Mouse (Mus musculus) hematopoietic stem cell, adult 5-6 weeks (primary cell): Measurements from ENCODE around the gene Krtap1-5. TPM values are rescaled to one million over a fixed set of nuclear protein-coding genes. Genes with fewer than 3 reads are reported as not detected.
"Not testable (repeated sequence)": the region's sequence is repeated elsewhere in the genome, so short reads cannot be mapped to it uniquely, and the experiment has no call there.

Experiments
- ATAC-seq, 2 experiments: fragments of 125-278 bp in 1 of 2; replicated peaks in 1 of 2; 2 replicates each; pipeline ENCODE4 v1.8.0; 2016 to 2017; ENCODE audit warnings: inconsistent platforms in 2 of 2, mild to moderate bottlenecking in 2 of 2, moderate number of reproducible peaks in 2 of 2, low read depth in 1 of 2, moderate TSS enrichment in 1 of 2; ENCODE audit not compliant: low FRiP score in 2 of 2, poor library complexity in 2 of 2, severe bottlenecking in 2 of 2, insufficient read depth in 1 of 2, low TSS enrichment in 1 of 2
- total RNA-seq: library from RNA; stranded (forward); fragments of 172-1452, 232-1000 nt; gene quantifications from 2 replicates; pipeline ENCODE4 v1.2.3, GENCODE M21; 2017

Krtap1-5 gene
- total RNA-seq = not detected in 2 replicates

DNA sequence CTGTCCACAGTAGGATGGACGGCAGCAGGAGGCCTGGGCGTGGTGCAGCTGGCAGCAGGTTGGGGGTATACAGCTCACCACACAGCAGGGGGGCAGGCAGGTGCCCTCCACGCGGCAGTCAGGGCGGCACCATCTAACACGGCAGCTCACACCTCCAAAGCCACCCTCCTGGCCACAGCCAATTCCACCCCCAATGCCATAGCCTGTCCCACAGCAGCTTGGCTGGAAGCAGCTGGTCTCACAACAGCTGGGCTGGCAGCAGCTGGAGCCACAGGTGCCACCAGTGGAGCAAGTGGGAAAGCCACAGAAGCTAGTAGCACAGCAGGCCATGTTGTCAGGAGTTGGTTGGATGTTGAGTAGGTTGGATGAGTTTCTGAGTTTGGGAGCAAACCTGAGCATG, at the start of gene Krtap1-5:
TSS of gene Krtap1-5 (minus strand) at position 381 of the 400 bp plus-strand sequence.
- ATAC-seq = no peak

DNA sequence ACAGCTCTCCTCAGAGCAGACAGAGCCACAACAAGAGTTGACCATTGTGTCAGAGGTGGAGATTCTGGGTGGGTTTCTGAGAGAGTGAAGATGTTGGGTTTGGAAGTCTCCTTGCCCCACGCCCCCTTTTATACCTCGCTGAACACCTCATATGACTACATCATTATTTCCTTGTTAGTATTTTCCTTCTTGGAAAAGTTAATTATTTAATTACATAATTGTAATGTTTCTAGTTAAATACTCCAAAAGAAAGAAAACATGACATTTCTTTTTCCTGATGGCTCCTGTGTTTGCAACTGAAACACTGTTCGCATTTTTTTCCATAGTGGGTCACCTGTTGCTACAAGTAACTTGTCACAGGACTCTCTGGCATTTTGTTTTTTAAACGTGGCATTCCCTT, 47.3 kb upstream of the Krtap1-5 start, which contains the start of gene Krtap4-1:
TSS of gene Krtap4-1 (minus strand) at position 101 of the 400 bp plus-strand sequence.
- ATAC-seq = no peak

DNA sequence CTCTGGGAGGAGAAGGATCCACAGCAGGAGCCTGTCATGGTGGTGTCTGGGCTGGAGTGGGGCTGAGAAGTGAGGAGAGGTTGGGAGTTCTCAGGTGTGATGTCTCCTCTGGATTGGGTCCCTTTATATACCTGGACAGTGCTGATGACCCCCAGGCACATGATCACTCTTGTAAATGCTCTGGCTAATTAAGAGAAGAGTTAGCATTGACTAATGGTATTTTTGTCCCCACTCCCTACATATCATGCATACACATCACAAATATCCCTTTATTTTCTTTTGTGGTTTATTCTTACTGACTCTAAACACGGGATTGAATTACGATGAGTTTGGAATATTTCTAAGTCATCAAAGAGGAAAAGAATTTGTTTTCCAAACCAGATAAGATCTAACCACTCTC, 39.5 kb upstream of the Krtap1-5 start, which contains the start of gene Gm11562:
TSS of gene Gm11562 (minus strand) at position 101 of the 400 bp plus-strand sequence.
- ATAC-seq = no peak

DNA sequence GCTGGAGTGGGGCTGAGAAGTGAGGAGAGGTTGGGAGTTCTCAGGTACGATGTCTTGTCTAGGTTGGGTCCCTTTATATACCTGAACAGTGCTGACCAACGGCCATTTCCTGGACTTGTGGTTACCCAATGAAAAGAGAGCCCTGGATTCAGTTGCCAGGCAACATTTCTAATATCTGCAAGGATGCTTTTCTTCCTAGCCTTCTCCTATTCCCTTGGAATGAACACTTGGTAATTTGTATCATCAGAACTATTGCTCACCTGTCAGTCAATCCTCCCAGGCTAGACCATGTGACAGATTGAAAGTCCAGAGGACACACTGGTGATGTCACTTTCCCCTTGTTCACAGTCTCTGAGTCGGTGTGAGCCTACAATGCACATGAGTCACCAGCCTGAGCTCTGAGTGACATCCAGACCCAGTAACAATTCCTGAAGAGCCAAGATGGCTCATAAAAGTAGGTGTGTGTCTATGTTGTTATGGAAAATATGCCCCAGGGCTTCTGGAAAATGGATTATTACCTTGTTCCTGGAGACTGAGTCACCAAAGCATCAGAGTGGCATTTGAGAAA, 34.1 kb upstream of the Krtap1-5 start, which contains the start of gene Krtap2-4:
TSS of gene Krtap2-4 (minus strand) at position 51 of the 568 bp plus-strand sequence.
- no peak for ATAC-seq

DNA sequence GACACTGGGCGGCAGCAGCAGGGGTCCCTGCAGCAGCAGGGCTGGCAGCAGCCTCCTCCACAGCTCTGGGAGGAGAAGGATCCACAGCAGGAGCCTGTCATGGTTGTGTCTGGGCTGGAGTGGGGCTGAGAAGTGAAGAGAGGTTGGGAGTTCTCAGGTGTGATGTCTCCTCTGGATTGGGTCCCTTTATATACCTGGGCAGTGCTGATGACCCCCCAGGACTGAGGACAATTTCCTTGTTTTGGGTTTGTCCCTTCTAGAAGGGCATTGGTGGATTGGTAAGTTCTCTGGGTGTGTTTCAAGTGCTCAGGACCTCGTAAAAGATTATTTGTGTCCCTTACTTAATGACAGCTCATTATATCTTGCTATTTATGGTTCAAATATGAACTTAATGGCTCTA, 29.3 kb upstream of the Krtap1-5 start, which contains the start of gene Gm11937:
TSS of gene Gm11937 (minus strand) at position 101 of the 400 bp plus-strand sequence.
- ATAC-seq = not testable (repeated sequence)

DNA sequence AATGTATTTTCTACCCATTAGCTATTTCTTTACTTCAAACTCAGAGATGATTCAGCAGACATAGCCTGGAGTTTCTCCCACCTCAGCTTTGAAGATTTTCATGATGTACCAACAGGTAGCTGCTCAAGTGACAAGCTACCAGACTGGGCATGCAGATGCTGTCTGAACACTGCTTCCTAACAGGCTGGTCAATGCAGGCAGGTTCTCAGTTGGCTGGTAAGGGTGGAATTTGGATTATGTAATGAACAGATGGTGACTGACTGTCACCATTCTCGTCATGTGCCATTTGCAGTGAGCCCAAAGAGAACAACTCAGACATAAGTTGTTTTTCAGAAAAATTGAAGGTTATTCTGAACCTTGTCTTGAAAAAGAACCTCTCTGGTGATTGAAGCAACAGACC, 28.3 kb upstream of the Krtap1-5 start:
- ATAC-seq = no peak

DNA sequence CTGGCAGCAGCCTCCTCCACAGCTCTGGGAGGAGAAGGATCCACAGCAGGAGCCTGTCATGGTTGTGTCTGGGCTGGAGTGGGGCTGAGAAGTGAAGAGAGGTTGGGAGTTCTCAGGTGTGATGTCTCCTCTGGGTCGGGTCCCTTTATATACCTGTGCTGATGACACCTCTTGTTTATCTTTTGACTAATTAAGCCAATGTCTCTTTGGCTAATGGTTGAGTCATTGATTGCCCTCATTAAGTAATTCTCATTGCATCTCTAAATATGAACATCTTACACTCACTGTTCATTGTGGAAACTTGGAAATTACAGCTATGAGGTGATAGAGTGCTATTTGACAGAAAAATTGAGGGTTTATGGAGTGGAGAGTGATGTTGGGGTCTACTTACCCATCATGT, 22.4 kb upstream of the Krtap1-5 start, which contains the start of gene Gm11938:
TSS of gene Gm11938 (minus strand) at position 101 of the 400 bp plus-strand sequence.
- not testable (repeated sequence) for ATAC-seq

DNA sequence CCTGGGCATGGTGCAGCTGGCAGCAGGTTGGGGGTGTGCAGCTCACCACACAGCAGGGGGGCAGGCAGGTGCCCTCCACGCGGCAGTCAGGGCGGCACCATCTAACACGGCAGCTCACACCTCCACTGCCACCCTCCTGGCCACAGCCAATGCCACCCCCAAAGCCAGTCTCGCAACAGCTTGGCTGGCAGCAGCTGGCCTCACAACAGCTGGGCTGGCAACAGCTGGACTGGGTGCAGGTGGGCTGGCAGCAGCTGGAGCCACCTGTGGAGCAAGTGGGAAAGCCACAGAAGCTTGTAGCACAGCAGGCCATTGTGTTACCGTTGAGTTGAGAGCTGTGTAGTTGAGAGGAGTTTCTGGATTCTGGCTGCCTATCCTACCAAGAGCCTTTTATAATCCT, 16.9 kb upstream of the Krtap1-5 start, which contains the start of gene Krtap9-3:
TSS of gene Krtap9-3 (minus strand) at position 364 of the 400 bp plus-strand sequence.
- not testable (repeated sequence) for ATAC-seq

DNA sequence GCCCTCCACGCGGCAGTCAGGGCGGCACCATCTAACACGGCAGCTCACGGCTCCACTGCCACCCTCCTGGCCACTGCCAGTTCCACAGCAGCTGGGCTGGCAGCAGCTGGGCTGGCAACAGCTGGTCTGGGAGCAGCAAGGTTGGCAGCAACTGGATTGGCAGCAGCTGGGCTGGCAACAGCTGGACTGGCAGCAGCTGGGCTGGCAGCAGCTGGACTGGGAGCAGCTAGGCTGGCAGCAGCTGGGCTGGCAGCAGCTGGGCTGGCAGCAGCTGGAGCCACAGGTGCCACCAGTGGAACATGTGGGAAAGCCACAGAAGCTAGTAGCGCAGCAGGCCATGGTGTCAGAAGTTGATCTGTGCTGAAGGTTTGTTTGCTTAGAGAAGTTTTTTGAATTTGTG, 10.2 kb upstream of the Krtap1-5 start, which contains the start of gene Krtap1-3:
TSS of gene Krtap1-3 (minus strand) at position 359 of the 400 bp plus-strand sequence.
- no peak for ATAC-seq

DNA sequence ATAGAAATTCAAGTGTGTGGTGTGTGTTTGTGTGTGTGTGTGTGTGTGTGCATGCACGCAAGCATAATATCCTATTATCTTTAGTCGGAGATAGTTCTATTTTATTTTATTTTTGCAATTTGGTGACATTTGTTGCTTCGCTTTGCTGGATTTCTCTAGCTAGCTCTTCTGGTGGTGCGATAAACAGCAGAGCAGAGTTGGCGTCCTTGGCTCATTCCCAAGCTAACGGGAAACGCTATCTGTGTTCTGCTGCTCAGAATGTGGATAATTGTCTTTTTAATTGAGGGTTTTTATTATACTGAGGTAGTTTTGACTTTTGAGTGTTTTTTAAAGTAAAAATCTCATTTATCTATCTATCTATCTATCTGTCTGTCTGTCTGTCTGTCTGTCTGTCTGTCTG, 4.3 kb upstream of the Krtap1-5 start:
- no peak for ATAC-seq

DNA sequence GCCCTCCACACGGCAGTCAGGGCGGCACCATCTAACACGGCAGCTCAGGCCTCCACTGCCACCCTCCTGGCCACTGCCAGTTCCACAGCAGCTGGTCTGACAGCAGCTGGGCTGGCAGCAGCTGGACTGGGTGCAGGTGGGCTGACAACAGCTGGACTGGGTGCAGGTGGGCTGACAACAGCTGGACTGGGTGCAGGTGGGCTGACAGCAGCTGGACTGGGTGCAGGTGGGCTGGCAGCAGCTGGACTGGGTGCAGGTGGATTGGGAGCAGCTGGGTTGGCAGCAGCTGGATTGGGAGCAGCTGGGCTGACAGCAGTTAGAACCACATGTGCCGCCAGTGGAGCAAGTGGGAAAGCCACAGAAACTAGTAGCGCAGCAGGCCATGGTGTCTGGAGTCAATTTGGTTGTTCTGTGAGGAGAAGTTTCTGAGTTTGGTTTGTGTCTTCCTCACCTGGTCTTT, 2.5 kb upstream of the Krtap1-5 start, which contains the start of gene Krtap1-4:
TSS of gene Krtap1-4 (minus strand) at position 410 of the 460 bp plus-strand sequence.
- no peak for ATAC-seq

DNA sequence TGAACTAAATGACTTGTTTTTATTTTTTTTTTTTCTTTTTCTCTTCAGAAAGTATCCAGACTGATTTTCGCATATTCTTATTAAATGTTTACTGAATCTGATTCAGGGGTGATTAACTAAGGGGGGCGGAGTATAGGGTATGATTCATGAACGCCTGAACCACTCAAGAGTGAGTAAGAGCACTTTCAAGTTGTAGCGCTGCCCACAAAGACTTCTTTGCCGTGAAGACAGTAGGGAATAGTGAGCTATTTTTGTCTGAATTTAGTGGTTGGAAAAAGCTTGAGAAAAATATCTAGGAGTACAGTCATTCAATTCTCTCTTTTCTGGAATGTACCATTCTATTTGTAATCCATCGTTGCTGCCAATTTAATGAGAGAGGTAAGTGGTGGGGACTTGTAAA, 748 bp upstream of the Krtap1-5 start:
- ATAC-seq = no peak

DNA sequence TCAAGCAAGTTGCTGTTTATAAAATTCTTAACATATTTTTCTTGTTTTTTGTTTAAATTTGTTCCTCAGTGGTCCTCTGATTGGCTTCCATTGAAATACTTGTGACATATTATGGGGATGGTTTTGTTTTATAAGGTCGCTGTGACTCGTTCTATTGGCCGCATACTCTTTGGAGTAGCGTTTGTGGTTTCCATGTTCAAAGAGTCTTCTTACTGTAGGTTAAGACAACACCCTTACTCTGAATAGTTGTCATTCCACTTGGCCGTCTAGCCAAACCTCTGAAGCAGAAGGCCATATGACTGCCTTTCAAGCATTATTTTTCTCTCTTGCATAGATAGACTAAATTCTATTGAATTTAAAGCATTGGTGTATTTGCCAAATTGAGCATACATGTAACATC, 235 bp upstream of the Krtap1-5 start:
- no peak for ATAC-seq

DNA sequence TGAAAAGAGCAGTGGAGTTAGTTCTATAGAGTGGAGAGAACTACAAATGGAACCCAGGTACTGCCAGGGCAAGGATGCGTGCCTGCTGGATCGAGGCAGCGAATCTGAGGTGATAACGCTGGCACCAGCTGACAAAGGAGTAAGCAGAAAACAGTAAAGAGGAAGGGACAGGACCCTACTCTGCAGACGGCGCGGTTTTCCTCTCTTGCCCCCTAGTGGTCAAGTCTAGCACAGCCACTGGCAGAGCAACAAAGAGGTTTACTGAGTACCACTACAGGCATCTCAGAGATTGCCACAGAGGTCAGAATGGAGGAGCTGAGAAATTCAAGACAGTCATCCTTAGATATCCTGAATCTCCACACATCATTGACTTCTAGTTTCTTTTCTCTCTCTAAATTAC, 6.7 kb downstream of the Krtap1-5 start:
- peak; percentile 83 to 88 for ATAC-seq

DNA sequence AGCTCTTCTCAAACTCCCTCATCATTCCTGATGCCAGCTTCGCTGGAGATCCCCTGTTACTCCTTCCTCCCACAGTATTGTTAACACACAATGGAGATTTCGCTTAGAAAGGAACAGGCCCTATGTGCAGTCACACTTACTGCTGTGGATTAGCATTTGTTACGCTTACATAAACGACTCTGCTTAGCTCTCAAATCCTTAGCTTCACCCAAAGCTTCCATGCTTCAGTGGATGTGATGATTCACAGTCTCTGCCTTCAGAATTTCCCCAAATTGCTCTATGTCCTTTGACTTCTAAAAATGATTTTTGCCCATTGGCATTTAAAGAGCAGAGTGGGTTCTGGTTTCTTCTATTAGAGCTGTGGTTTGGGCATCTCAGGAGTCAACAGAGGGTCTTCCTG, 7.7 kb downstream of the Krtap1-5 start:
- no peak for ATAC-seq

DNA sequence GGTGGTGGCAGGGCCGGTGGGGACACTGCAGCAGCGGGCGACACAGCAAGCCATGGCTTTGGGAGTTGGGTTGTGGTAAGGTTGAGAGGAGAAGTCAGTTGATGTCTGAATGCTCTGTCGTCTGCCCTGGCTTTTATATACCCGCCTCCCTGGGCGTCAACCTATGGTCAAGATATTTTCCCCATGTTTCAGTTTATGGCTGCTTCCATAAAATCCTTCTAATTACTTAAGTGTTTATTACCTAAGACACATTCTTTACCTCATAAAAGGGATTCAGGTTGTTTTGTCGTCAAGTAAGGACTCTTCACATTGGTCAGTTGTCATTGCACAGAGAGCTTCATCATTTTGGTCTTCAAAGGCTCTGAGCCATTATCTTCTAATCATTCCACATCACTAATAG, 14.3 kb downstream of the Krtap1-5 start, which contains the start of gene Krtap3-1:
TSS of gene Krtap3-1 (minus strand) at position 101 of the 400 bp plus-strand sequence.
- ATAC-seq = no peak

DNA sequence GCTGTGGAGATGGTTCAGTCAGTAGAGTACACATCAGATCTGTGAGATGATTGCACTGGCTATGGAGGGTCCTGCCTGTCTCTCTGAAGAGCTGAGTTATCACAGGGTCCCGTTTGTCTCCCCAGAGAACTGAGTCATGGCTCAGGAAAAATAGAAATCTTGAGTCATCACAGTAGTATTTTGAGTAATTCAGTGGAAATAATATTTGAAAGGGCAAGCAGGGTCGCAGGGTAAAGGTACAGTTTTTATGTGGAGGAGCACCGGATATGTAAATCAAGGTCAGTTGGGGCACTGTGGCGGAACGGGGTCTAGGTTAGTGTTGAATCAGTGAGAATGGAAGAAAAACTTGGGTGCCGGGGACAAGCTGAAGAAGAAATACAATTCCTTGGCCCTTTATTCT, 18.2 kb downstream of the Krtap1-5 start:
- ATAC-seq = no peak

DNA sequence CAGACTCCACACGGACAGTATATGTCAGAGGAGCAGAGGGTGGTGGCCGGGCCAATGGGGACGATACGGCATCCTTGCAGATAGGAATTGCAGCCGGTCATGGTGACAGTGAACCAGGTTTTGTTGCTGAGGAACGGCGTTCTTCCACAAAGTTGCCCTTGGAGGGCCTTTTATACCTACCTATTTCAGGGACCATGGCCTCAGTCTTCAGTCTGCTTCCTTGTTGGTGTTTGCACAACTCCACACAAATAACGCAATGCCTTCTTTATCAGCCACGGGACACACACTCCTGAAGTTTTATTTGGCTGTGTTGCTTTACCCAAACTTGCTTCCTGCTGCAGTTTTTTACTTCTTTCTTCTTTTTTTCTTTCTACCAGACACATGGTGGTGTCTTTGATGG, 21.4 kb downstream of the Krtap1-5 start, which contains the start of gene Gm11939:
TSS of gene Gm11939 (minus strand) at position 101 of the 400 bp plus-strand sequence.
- no peak for ATAC-seq
